Mouse (Mus musculus) bone marrow macrophage, adult 2 months (primary cell): ENCODE measurements around the gene Dpyd.

ENCODE experiments used
- CTCF ChIP-seq: IDR thresholded peaks from 2 replicates; pipeline ENCODE4 v1.5.1; 2012; ENCODE audit warnings: low read depth, mild to moderate bottlenecking, low read length, moderate library complexity
- POLR2A ChIP-seq: IDR thresholded peaks from 2 replicates; pipeline ENCODE4 v1.6.1; 2012; ENCODE audit warnings: mild to moderate bottlenecking, low read depth, low read length, borderline replicate concordance

DNA sequence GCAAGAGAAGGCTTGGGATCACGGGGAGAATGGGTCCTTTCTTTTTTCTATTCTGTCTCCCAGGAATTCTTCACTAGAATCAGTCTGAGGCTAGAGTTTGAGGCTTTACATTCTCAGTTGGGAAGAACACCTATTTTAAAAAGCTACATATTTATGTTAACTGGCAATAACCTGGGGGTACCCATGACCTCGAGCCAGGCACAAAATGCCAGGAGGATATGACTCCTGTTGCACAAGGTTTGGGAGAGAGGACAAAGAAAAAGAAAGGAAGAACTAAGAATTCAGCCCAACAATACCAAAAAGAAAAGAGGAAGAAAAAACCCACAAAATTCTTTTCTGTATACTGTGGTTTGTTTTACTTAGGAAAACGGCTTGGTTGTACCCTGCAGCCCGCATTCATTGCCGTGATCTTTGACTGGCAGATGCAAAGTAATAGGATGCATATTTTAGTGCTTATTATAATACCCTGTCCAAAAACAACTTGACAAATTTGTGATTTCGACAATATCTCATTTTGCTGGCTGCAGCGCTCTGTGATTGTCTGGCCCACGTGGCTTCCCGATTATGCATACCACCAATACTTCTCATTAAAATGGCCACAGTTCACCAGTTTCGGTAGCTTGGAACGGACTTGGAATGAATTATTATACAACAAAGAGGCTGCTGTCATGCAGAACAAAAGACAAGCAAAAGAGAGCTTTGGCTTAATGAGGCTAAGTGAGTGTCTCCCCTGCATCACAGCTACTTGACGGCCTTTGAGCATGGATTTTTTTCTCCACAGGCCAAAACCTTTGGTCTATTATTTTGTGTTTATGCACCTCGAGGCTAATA, 799.8 kb downstream of the Dpyd start:
- TF ChIP-seq CTCF (no peak), POLR2A (no peak)
